Mouse (Mus musculus): ENCODE measurements at regions not wholly inside any gene's neighbourhood (a gene's known extent, or its start where the extent isn't known, plus 50 kb on each side); places are given as distances from the start of the nearest gene placed in this dataset.

DNA sequence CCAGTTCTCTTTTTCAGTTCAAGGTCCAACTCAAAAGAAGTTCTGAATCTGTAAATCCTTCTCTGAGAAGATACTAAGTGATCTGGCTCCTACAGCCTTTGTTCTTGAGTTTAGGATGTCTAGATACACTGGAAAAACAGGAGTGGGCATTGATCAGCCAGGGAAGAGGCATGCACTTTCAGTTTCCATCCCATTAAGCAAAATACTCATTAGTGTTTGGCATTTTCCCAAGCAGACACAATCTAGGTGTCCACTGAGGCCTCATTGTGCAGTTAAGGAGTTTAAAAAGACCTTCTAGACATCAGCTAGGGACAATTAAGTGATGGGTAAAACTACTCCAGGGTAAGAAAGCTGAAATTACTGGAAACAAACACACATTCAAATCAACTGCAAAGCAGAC is 74.3 kb upstream of the Zfp770 start:
- Histone ChIP-seq H3K4me3 (ENCODE audit: control insufficient read depth, low read depth, low read length) (no peak overlapping the region), H3K36me3 (ENCODE audit: control insufficient read depth, insufficient read depth, low read length) (no peaks in the 10 kb centered on the region), H3K4me1 (ENCODE audit: control insufficient read depth, insufficient read depth, low read length) (no peaks in the 10 kb centered on the region), H3K27me3 (ENCODE audit: control insufficient read depth, insufficient read depth, low read length) (no peaks in the 10 kb centered on the region), H3K27ac (ENCODE audit: control insufficient read depth, insufficient read depth, low read depth, low read length) (no peak overlapping the region)
- no peak for TF ChIP-seq CTCF (IDR thresholded peaks at IDR 0.05; ENCODE audit: control insufficient read depth, insufficient read depth, insufficient replicate concordance, low read depth, low read length)
- no peak for TF ChIP-seq POLR2A (IDR thresholded peaks at IDR 0.05; ENCODE audit: control insufficient read depth, low read depth, low read length)

GRCm38 (mm10) chr2:114260397-114261071 is 59.3 kb upstream of the Zfp770 start:
- no peak overlapping the region for H3K27ac ChIP-seq (ENCODE audit: control insufficient read depth, insufficient read depth, low read depth, low read length)
- no peaks in the 10 kb centered on the region for H3K27me3 ChIP-seq (ENCODE audit: control insufficient read depth, insufficient read depth, low read length)
- H3K4me1 ChIP-seq (ENCODE audit: control insufficient read depth, insufficient read depth, low read length) = no peaks in the 10 kb centered on the region
- TF ChIP-seq CTCF (IDR thresholded peaks at IDR 0.05; ENCODE audit: control insufficient read depth, insufficient read depth, insufficient replicate concordance, low read depth, low read length) (peak; percentile 38; the same call in 1 of the 2 replicates), POLR2A (IDR thresholded peaks at IDR 0.05; ENCODE audit: control insufficient read depth, low read depth, low read length) (no peak)
- no peak overlapping the region for H3K4me3 ChIP-seq (ENCODE audit: control insufficient read depth, low read depth, low read length)
- H3K36me3 ChIP-seq (ENCODE audit: control insufficient read depth, insufficient read depth, low read length) = no peaks in the 10 kb centered on the region

- TF ChIP-seq CTCF (IDR thresholded peaks at IDR 0.05; ENCODE audit: control insufficient read depth, insufficient read depth, insufficient replicate concordance, low read depth, low read length) = no peak
- TF ChIP-seq POLR2A (IDR thresholded peaks at IDR 0.05; ENCODE audit: control insufficient read depth, low read depth, low read length) = no peak
- H3K27me3 ChIP-seq (ENCODE audit: control insufficient read depth, insufficient read depth, low read length) = no peaks in the 10 kb centered on the region
- no peaks in the 10 kb centered on the region for H3K4me1 ChIP-seq (ENCODE audit: control insufficient read depth, insufficient read depth, low read length)
- no peak overlapping the region for H3K4me3 ChIP-seq (ENCODE audit: control insufficient read depth, low read depth, low read length)
- H3K27ac ChIP-seq (ENCODE audit: control insufficient read depth, insufficient read depth, low read depth, low read length) = no peak overlapping the region
- no peaks in the 10 kb centered on the region for H3K36me3 ChIP-seq (ENCODE audit: control insufficient read depth, insufficient read depth, low read length)
Measured at GRCm38 (mm10) chr2:114259539-114259938, 58.3 kb upstream of the Zfp770 start.
